Mouse (Mus musculus) heart, embryonic 11.5 days (tissue): ENCODE data around the gene Ngly1. TPM values are rescaled to one million over a fixed set of nuclear protein-coding genes. Genes with fewer than 3 reads are reported as not detected.

ENCODE experiments used
- polyA plus RNA-seq: library from polyadenylated mRNA; unstranded; fragments of >200 nt; fragmentation: Nextera tagmentation; extraction: Ambion mirVana; gene quantifications from 2 replicates; pipeline ENCODE4 v1.2.1, GENCODE M21; 2014

Gene Ngly1
- polyA plus RNA-seq, 1 experiment from 2014 or later = 22.3 TPM

Other genes starting within 250 kb of the Ngly1 start
- 2.0 and 2.3 TPM in 2 replicates for gene Oxsm, start 528 bp downstream of the Ngly1 start, polyA plus RNA-seq
- 52.8 and 66.8 TPM in 2 replicates for gene Top2b, start 115.9 kb downstream of the Ngly1 start, polyA plus RNA-seq